In genomic region chr19:28336651-28337510, GRCm38 (mm10) we compare ENCODE assay signal across 21 mouse cellular contexts.
A peak's percentile ranks its signal among the peaks of the same experiment; 100 is the strongest.
DNase-seq lines count a peak whose midpoint lies in the region; ATAC-seq and TF ChIP-seq lines count a peak whose summit lies in the region.
"Had no signal": no experiment of that assay in that cellular context is flagged by ENCODE, and none has a peak within 500 bp of the region (broad histone marks: within the 10 kb centered on the region; RNA-seq: fewer than 3 reads in every experiment).

No protein-coding gene starts in this region.

- peaks cover 55% of the 10 kb centered on the region for H3K4me1 ChIP-seq in forebrain, embryonic 10.5 days
- H3K4me1 ChIP-seq in forebrain, embryonic 15.5 days, result peaks cover 35% of the 10 kb centered on the region
- peaks cover 30% of the 10 kb centered on the region for H3K4me1 ChIP-seq in hindbrain, embryonic 15.5 days (replicated peaks)
- H3K4me1 ChIP-seq in hindbrain, embryonic 16.5 days (ENCODE audit: control insufficient read depth, insufficient read depth, low read depth, low read length), result peaks cover 15% of the 10 kb centered on the region
- H3K4me1 ChIP-seq in embryonic fibroblast, embryonic 13.5 days (ENCODE audit: control insufficient read depth, insufficient read depth, low read length), result peaks cover 6% of the 10 kb centered on the region
- H3K4me1 ChIP-seq in midbrain, embryonic 15.5 days, result peaks cover 33% of the 10 kb centered on the region
- H3K4me1 ChIP-seq: liver, embryonic 15.5 days had no signal

- TF ChIP-seq CTCF in embryonic fibroblast, embryonic 13.5 days (IDR thresholded peaks at IDR 0.05; ENCODE audit: borderline replicate concordance, insufficient read depth, low read length), result no peak

- H3K9me3 ChIP-seq in forebrain, embryonic 10.5 days, result no peaks in the 10 kb centered on the region
- H3K9me3 ChIP-seq in forebrain, embryonic 15.5 days, result no peaks in the 10 kb centered on the region
- no peaks in the 10 kb centered on the region for H3K9me3 ChIP-seq in hindbrain, embryonic 15.5 days
- no peaks in the 10 kb centered on the region for H3K9me3 ChIP-seq in hindbrain, embryonic 16.5 days (ENCODE audit: control insufficient read depth, low read length)
- no peaks in the 10 kb centered on the region for H3K9me3 ChIP-seq in midbrain, embryonic 15.5 days
- H3K9me3 ChIP-seq: limb, embryonic 12.5 days; liver, embryonic 15.5 days; neural tube, embryonic 12.5 days had no signal

- H3K27ac ChIP-seq in forebrain, embryonic 10.5 days, result peak overlapping the region; percentile 74
- no peak overlapping the region for H3K27ac ChIP-seq in forebrain, embryonic 15.5 days (replicated peaks)
- 0 out of 2 replicates have a peak overlapping the region, but pooled peaks have one; percentile 17 for H3K27ac ChIP-seq in hindbrain, embryonic 15.5 days (replicated peaks)
- H3K27ac ChIP-seq in hindbrain, embryonic 16.5 days (ENCODE audit: low read depth, low read length), result no peak overlapping the region
- peak overlapping the region; percentile 3; the same call in 1 of the 2 replicates for H3K27ac ChIP-seq in embryonic fibroblast, embryonic 13.5 days (ENCODE audit: insufficient read depth, low read length)
- peak overlapping the region; percentile 28; the same call in 1 of the 2 replicates for H3K27ac ChIP-seq in midbrain, embryonic 15.5 days
- H3K27ac ChIP-seq: left cerebral cortex, adult 2 months; limb, embryonic 12.5 days; liver, embryonic 15.5 days; neural tube, embryonic 12.5 days had no signal

- H3K36me3 ChIP-seq in forebrain, embryonic 10.5 days (replicated peaks), result 0 out of 2 replicates have a peak, but pooled peaks cover 2% of the 10 kb centered on the region
- H3K36me3 ChIP-seq in forebrain, embryonic 15.5 days, result no peaks in the 10 kb centered on the region
- no peaks in the 10 kb centered on the region for H3K36me3 ChIP-seq in hindbrain, embryonic 15.5 days
- H3K36me3 ChIP-seq in hindbrain, embryonic 16.5 days (ENCODE audit: control insufficient read depth, insufficient read depth, low read length), result no peaks in the 10 kb centered on the region
- H3K36me3 ChIP-seq in midbrain, embryonic 15.5 days (replicated peaks), result no peaks in the 10 kb centered on the region
- H3K36me3 ChIP-seq: limb, embryonic 12.5 days; liver, embryonic 15.5 days; neural tube, embryonic 12.5 days had no signal

- DNase-seq in forebrain, embryonic 10.5 days (ENCODE audit: extremely low spot score, low spot score), result peak; percentile 26
- DNase-seq in adrenal gland, adult 2 months, result no peak
- DNase-seq in layer of hippocampus, postnatal 25 days (ENCODE audit: extremely low spot score in 1 of 2, low spot score in 1 of 2), result no peak
- DNase-seq: cerebellum, postnatal 14 days; gastrocnemius, postnatal 14 days; kidney, adult 8-10 months; lung, postnatal 10 days; thymus, adult 2 months had no signal

- no peak for TF ChIP-seq POLR2A in embryonic fibroblast, embryonic 13.5 days (IDR thresholded peaks at IDR 0.05; ENCODE audit: low read depth, low read length)

- H3K4me2 ChIP-seq in forebrain, embryonic 15.5 days (replicated peaks), result no peak overlapping the region
- H3K4me2 ChIP-seq in hindbrain, embryonic 15.5 days, result no peak overlapping the region
- no peak overlapping the region for H3K4me2 ChIP-seq in hindbrain, embryonic 16.5 days (ENCODE audit: low read length)
- no peak overlapping the region for H3K4me2 ChIP-seq in midbrain, embryonic 15.5 days
- H3K4me2 ChIP-seq: heart, embryonic 11.5 days; limb, embryonic 12.5 days; liver, embryonic 15.5 days; neural tube, embryonic 12.5 days had no signal

- H3K4me3 ChIP-seq in forebrain, embryonic 10.5 days, result no peak overlapping the region
- no peak overlapping the region for H3K4me3 ChIP-seq in forebrain, embryonic 15.5 days
- H3K4me3 ChIP-seq in hindbrain, embryonic 15.5 days, result no peak overlapping the region
- H3K4me3 ChIP-seq in hindbrain, embryonic 16.5 days (ENCODE audit: low read length), result no peak overlapping the region
- H3K4me3 ChIP-seq in embryonic fibroblast, embryonic 13.5 days (ENCODE audit: insufficient read depth, low read length), result no peak overlapping the region
- no peak overlapping the region for H3K4me3 ChIP-seq in midbrain, embryonic 15.5 days
- H3K4me3 ChIP-seq: layer of hippocampus, adult 2 months; left cerebral cortex, adult 2 months; limb, embryonic 12.5 days; liver, embryonic 15.5 days; neural tube, embryonic 12.5 days had no signal

- WGBS in forebrain, embryonic 10.5 days, result 40% methylated on average over 4 of the region's 4 CpGs
- whole genome bisulfite sequencing in forebrain, embryonic 15.5 days, result 10% methylated on average over 4 of the region's 4 CpGs
- 33% methylated on average over 4 of the region's 4 CpGs for WGBS in hindbrain, embryonic 15.5 days
- 30% methylated on average over 4 of the region's 4 CpGs for WGBS in hindbrain, embryonic 16.5 days
- WGBS in midbrain, embryonic 15.5 days, result 22% methylated on average over 4 of the region's 4 CpGs

- H3K27me3 ChIP-seq in forebrain, embryonic 10.5 days (ENCODE audit: poor library complexity, severe bottlenecking), result peaks cover 78% of the 10 kb centered on the region
- peaks cover 18% of the 10 kb centered on the region for H3K27me3 ChIP-seq in forebrain, embryonic 15.5 days
- no peaks in the 10 kb centered on the region for H3K27me3 ChIP-seq in hindbrain, embryonic 15.5 days
- no peaks in the 10 kb centered on the region for H3K27me3 ChIP-seq in hindbrain, embryonic 16.5 days (replicated peaks; ENCODE audit: control insufficient read depth, insufficient read depth, low read length)
- peaks cover 15% of the 10 kb centered on the region for H3K27me3 ChIP-seq in midbrain, embryonic 15.5 days (replicated peaks)
- H3K27me3 ChIP-seq: CH12.LX; limb, embryonic 12.5 days; liver, embryonic 15.5 days; neural tube, embryonic 12.5 days had no signal

- no peak for ATAC-seq in forebrain, embryonic 15.5 days (replicated peaks)
- no peak for ATAC-seq in hindbrain, embryonic 15.5 days (ENCODE audit: low FRiP score, low read depth)
- no peak for ATAC-seq in hindbrain, embryonic 16.5 days
- peak; percentile 37; the same call in 1 of the 2 replicates for ATAC-seq in midbrain, embryonic 15.5 days (replicated peaks)
- ATAC-seq: activated CD4-positive, CD25-positive, alpha-beta regulatory T cell, adult 4 months had no signal

- no peak overlapping the region for H3K9ac ChIP-seq in forebrain, embryonic 15.5 days (replicated peaks)
- H3K9ac ChIP-seq in hindbrain, embryonic 15.5 days, result no peak overlapping the region
- H3K9ac ChIP-seq in hindbrain, embryonic 16.5 days (ENCODE audit: low read depth, low read length), result no peak overlapping the region
- no peak overlapping the region for H3K9ac ChIP-seq in midbrain, embryonic 15.5 days
- H3K9ac ChIP-seq: limb, embryonic 12.5 days; liver, embryonic 15.5 days; neural tube, embryonic 12.5 days had no signal

Comparison
In these comparisons a context has a peak if more than half of its experiments do, and no peak if none do; other contexts are left out.
1. H3K27ac ChIP-seq: peak in forebrain, embryonic 10.5 days (single experiment), hindbrain, embryonic 15.5 days (single experiment), embryonic fibroblast, embryonic 13.5 days (single experiment) and midbrain, embryonic 15.5 days (single experiment); none in forebrain, embryonic 15.5 days (single experiment) and hindbrain, embryonic 16.5 days (single experiment).